Mouse (Mus musculus): ENCODE data around the gene Axdnd1.
A peak's percentile ranks its signal among the peaks of the same experiment; 100 is the strongest.

Gene Axdnd1

DNA sequence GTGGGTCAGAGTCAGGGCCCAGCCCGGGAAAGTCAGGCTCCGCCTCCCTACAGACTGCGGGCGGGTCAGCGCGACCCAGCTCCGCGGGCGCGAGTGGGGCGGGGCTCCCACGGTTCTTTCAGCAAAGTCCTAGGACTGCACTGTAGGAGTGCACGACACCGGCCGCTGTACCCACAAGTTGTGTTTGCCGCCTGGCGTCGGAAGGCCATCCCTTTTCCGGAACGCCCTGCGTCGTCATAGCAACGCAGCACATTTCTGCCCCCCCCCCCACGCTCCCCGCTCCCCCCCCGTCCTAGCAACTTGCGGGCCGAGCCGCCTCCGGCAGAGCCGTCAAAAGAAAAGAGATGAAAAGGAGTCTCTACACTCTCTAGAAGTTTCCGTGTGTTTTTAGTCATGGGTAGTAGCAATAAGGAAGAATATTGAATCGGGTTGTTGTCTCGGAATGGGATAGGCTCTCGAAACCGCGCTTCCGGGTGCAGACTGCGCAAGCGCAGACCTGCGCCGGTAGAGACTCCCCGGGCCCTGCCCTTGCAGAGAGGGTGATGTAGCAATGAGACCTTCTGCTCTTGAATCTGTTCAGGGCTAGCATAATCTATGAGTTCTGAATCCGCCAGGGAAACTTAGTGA lies at the start of gene Axdnd1:
Gene Axdnd1, minus strand, starts transcription at position 489 of the 627 bp plus-strand sequence.
- peak; percentile 88 for DNase-seq

DNA sequence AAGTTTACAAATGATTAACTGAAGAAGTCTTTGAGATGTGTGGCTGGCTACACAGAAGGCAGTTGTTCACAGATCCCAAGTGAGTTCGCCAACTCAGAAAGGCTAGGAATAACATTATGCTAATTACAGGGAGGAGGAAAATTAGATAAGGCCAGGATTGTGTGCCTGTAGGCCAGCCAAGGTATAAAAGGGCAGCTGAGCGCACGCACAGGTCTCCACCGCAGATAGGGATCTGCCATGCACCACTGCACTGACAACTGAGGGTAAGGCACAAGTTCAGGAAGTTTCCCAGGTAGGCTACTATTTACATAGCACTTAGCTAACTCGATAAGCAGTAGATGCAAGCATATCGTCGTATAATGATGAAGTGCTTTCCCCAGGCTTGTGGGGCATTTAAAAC lies 49.6 kb upstream of the Axdnd1 start:
- no peak for DNase-seq

DNA sequence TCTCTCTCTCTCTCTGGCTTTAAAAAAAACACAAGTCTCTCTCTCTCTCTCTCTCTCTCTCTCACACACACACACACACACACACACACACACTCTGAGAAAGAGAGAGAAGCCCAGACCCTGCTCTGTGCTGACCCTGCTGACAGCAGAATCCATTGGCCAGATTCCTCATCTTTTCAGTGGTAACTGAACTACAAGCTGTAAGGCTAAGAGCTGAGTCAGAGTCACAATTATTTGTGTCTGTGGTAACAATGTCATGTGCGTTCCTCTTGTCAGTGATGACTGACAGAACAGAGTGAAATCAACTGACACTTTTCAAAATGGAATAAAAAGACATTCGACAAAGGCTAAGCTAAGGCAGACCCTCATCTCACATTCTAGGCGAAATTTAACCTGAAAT lies 47.6 kb upstream of the Axdnd1 start:
- no peak for DNase-seq

DNA sequence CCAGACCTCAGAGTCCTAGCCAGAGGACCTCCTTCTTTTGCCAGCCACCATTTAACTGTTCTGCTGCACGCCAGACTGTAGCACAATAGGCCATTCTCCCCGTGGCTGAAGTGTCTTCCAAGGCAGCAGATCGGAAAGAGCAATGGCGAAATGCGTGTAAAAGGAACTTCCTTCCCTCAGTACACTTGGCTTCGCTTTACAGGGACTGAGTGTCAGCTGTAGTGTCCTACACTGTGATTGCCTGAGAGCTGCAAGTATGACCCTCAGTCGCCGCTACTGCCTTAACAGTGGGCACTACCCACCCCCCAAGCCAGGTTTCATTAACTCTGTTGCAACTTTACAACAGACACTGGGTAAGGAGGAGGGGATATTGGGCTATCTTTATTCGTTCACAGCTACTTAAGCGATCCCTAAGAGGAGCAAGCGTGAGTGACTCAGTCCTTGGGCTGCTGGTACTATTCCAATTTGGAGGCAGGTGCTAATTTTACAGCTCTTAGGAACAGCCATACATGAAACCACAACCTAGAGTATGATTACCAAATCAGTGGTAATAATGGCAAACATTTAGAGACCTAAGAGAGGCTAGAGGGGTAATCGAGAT lies 46.8 kb upstream of the Axdnd1 start:
- DNase-seq: no peak

DNA sequence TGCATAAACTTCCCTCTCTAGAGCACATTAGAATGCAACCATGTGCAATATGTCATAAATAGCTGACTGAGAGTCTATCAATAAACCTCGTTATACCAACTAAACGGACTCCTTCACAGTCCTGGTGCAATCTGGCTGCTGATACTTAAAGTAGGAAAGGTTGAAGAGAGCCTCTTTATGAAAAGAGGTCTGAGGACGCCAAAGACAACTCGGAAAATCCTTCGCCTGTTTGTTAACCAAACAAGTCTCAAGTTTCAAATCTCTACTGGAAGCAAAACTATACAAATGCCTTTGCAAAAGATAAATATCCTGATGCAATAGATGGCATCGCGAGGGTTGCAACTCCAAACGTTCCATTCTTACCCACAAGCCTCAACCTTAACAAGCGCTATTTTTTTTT lies 44.0 kb upstream of the Axdnd1 start:
- DNase-seq: no peak

DNA sequence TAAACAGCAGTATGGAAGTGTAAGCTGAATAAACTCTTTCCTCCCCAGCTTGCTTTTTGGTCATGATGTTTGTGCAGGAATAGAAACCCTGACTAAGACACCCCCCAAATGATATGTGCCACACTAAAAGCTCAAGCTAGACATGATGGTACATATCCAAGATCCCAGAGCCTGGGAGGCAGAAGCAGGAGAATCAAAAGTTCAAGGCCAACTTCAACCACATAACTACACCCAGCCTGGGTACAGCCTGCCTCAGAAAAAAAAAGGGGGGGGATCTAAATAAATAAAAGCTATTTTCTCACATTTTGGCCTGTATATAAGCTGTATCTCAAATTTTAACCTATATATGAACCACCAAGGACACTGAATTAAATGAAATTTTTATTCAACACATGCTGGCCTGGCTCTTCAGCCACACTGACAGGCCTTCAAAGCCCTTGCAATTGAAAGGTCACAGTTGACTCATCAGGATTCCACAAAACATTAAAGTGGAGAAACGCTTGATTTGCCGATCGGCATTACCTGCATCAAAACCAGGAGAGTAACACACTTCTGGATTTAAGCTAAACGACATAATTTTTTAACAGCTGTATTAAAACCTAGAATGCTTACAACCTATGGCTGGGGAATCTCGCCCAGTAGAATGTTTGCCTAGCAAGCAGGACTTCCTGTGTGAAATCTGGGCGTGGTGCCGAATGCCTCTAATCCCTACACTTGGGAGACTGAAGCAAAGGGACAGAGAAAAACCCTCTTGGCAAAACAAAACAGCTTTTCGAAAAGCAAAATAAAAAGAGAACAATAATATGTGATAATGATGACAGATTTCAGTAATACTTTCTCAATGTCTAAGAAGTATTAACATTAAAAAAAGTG lies 43.3 kb upstream of the Axdnd1 start:
- DNase-seq: no peak

DNA sequence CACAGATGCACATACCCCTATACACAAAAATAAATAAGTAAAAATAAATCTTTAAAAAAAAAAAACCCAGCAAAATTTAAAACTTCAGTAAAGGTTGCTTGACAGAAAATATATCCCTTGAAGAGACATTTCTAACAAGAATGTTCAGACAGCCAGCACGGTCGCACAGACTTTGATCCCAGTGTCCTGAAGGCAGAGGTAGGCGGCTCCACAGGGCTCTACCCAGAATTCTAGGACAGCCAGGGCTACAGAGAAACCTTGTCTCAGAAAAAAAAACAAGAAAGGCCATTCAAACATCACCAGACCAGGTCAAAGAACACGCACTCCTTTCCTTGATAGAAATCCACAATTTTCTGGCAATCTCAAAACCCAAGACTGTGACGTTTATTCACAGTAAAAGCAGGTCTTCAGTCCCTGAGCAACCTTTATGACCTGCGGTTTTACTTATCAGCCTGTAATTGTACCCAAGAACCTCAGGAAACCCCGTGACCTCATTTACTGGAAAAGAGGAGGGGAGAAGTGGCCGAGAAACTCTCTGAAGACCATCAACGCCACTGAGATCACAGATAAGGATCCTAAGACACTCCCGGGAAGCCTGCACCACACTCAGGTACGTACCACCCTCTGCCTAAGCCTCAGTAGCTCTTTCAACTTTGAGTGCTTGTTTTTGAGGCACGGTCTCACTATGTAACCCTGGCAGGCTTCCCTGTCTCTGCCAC lies 41.5 kb upstream of the Axdnd1 start:
- DNase-seq: no peak

DNA sequence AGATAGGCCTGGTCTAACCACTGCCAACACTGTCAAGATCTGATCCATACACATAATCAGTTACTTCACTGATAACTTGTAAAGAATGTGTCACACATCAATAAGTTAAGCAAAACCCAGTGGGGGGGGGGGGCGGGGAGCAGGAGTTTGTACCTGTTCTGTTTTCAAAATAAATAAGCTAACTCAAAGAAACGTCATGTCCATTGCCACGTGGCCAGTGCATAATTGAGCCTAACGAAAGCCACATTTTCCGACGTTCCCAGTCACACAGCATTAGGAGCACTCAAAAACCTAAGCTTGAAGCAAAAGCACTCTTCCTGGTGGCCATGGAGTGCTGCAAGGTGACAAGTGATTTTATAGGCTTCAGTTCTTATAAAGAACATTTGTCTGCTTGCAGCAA lies 40.1 kb upstream of the Axdnd1 start:
- no peak for DNase-seq

DNA sequence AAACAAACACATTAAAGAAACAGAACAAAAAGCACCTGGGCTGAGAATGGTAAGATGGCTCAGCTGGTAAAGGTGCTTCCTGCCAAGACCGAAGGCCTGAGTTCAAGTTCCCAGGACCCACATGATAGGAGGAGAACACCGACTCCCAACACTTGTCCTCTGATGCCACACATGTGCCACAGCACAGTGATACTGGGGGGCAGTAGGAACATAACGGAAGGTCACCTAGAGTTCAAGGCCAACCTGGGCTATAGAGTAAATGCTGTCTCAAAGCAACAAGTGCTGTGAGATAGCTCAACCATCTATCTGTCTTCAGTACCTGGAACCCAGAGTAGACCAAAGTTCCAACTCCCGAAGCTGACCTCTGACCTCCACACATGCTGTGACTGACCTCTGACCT lies 39.3 kb upstream of the Axdnd1 start:
- no peak for DNase-seq

DNA sequence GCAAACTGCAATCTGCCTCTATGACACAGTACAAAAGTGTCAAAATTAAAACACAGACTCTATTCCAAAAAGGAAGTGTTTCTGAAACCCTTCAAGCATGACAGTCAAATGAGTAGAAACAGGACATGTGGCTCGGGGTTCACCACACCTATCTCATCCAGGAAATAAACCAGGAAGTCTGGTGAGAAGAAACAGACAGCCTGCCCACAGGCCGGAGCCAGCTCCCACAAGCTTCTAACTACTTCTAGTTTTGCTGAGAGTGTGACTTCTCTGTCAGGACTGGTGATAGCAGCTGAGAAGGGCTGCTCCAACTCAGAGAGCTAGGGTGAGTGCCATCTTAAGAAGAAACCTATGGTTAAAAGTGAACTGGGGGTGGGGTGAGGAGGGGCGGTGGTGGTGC lies 38.7 kb upstream of the Axdnd1 start:
- DNase-seq: no peak

DNA sequence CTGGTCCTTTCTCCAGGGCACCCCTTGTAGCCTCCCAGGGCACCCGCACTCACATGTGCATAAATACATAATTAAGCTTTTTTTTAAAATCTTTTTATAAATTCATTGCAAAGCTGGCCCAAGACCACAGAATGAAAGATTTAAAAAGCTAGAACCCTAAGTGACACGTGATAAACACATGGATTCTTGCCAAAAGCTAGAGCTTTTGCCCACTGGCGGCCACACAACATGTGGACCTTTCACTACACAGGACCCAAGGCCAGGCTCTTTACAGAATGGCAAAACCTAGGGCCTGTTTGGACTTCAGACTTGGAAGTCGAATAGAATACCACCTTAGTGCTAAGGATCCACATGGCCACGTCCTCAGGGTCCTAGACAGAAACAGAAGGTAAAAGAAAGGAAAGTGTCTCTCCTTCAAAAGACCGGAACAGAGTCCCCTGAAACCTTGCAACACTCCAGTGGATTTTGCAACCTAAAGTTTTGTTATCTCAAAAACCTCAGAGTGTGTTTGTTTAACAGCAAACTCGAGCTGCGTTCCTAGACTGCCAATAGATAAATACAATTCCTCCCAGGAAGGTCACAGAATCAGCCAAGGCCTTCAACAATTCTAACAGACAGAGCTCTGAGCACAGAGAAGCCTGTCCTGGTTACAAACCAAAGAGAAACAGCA lies 37.6 kb upstream of the Axdnd1 start:
- DNase-seq: no peak

DNA sequence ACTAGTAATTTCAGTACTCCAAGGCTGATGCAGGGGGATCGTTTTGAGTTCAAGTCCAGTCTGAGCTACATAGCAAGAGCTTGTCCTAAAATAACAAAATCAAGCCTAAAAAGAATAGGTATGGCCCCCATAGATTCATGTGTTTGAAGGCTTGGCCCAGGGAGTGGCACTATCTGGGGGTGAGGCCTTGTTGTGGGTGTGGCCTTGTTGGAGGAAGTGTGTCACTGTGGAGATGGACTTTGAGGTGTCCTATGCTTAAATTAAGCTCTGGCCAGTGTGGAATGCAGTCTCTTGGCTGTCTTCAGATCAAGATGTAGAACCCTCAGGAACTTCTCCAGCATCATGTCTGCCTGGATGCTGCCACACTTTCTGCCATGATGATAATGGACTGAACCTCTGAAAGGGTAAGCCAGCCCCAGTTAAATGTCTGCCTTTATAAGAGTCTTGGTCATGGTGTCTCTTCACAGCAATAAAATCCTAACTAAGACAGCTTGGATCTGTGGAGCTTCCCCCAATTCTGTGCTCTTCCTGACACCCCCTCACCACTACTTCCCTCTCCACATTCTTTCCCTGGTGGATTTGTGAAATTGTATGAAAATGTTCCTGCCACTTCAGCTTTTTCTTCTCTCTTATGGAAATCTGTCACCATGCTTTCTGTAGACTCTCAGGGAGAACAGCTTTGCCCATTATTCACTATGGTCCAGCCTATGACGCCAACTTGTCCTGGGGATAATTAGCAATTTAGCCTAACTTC lies 34.2 kb upstream of the Axdnd1 start:
- no peak for DNase-seq

DNA sequence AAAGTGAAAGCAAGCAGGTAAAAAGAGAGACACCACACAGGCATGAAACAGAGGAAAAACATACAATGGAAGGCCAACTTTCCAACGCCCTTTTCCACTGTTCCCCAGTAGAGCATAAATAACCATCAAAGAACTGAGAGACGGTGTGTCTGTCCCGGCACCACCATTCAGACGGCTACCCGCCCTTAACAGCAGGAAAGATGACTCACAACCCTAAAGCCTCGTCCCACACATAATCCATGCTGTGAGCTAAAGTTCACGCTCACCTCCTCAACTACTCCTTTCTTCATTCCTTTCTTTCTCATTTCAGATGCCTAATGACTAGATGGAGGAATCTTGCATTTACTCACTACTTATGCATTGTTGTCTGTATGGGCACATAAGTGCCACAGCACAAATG lies 33.4 kb upstream of the Axdnd1 start:
- DNase-seq: no peak

DNA sequence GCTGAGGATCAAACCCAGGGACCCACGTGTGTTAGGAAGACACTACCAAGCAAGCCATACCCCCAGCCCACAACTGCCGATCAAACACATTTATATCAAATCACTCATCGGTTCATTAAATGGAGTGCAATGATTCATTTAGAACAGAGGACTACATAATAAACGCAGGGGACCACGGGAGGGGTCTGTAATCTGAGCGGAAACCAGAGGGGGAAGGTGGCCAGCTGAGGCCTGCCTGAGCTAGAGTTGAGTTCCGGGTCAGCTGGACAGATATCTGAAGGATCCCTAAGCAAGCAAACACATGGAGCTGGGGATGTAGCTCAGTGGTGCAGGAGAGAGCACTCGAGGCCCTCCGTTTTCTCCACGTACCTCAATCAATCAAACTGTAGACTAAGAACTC lies 32.9 kb upstream of the Axdnd1 start:
- no peak for DNase-seq

DNA sequence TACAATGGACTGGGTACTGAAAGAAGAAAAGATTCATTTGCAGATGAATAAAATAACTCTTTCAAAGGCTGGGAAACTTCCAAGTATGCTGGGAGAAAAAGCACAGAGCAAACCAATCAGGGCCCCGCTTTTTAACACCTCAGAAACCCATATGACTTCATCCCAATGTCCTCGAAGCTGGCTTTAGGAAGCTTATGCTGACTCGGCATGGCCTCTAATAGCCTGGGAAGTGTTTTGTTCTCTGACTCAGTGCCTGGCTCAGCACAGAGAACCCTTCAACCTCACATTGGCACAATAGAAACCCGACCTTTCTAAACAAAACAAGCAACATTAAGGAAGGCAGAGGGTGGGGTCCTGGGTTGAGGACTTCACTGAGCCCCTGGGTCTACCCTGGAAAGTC lies 29.5 kb upstream of the Axdnd1 start:
- no peak for DNase-seq

DNA sequence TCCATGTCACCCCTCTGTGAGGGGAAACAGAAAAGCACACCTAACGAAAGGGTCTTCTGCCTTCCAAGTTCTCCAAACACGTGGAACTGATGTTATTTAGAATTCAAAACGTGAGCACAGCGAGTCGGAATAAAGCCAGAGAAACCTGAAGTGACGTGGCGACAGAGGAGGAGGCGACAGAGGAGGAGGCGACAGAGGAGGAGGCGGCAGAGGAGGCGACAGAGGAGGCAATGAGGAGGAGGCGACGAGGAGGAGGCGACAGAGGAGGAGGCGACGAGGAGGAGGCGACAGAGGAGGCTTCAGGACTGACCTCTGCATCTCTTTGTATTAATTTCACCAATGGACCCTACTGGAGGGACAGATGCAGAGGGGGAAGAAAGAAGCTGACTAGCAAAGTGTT lies 28.7 kb upstream of the Axdnd1 start:
- no peak for DNase-seq

DNA sequence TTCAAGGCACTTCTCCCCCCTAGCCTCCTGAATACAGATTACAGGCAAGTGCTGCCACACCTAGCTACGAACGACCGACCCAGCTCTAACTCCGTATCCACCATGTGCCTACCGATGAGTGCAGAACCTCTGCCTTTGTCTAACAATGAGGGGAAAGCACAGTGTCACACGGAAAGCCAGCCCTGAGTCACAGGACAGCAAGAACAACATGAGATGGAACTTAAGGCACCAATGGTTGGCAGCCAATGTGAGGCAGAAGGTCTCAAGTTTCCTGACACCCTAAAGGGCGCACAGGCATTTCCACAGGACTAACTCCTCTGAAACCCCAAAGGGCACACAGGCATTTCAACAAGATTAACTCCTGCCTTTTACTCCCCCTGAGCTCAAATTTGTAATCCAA lies 28.1 kb upstream of the Axdnd1 start:
- DNase-seq: no peak

DNA sequence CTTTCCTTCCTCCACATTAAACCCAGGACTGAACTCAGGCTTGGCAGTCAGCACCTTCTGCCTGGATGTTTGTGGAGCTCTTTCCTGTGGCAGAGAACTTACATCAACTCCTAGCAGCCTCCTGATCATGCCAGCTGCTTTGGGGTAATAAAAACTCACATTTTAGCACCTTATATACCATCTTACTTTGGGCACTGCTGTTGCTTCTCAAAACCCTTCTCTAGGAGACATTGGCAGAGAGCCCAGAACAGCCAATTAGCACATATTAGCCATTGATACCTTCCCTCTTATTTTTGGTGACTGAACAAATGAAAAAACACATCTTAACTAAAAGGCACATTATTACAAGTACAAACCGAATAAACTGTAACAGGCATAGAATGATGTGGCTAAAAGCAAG lies 24.1 kb upstream of the Axdnd1 start:
- DNase-seq: no peak

DNA sequence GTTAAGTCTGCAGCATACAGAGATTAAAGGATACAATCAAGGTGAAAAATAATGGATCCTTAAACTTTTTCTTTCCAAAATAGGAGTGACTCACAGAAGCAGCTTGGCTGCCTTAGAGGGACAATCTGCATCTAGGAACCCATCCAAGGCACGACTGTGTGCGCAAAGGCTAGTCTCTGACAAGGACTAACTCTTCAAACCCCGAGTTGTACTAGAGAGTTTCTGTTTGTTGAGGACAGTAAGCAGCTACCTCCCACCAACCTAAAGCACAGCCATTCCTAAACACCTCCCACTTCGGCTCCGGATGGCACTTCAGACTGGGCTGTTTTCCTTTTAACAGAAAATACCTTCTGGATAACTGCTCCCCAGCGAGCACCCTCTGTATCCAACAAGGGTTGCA lies 21.8 kb upstream of the Axdnd1 start:
- DNase-seq: peak; percentile 31

DNA sequence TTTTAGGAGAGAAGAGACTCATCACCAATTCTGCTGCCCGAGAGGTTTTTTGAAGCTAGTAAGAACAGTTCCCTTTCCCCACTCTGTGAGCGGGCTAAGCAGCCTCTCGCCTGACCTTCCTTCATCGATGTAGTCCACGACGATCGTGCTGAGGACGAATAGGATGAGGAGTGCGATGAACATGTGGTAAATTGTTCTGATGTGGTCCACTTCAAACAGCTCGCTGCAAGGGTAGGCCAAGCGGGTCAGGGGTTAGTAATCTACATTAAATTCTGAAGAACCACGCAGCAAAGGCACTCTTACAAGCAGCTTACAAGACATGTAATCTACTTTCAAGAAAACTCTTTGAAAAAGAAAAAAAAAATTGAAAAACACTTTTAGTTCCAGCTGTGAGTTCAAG lies 21.3 kb upstream of the Axdnd1 start:
- DNase-seq: no peak

DNA sequence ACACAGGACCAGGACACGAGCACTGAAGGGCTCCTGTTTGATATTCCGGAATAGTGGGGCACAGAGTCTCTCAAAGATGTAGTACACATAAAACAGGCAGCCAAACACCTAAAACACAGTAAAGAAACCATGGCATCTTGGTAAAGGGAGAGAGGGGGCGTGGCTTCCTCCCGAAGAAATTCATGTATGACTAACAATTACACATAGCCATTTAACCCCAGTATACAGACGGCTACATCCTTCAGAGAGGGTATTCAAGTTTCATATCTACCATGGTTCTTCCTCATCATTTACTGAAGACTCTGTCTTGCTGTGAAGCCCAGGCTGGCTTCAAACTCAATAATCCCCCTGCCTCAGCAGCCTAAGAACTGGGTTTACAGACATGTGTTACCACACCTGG lies 16.8 kb upstream of the Axdnd1 start:
- no peak for DNase-seq

DNA sequence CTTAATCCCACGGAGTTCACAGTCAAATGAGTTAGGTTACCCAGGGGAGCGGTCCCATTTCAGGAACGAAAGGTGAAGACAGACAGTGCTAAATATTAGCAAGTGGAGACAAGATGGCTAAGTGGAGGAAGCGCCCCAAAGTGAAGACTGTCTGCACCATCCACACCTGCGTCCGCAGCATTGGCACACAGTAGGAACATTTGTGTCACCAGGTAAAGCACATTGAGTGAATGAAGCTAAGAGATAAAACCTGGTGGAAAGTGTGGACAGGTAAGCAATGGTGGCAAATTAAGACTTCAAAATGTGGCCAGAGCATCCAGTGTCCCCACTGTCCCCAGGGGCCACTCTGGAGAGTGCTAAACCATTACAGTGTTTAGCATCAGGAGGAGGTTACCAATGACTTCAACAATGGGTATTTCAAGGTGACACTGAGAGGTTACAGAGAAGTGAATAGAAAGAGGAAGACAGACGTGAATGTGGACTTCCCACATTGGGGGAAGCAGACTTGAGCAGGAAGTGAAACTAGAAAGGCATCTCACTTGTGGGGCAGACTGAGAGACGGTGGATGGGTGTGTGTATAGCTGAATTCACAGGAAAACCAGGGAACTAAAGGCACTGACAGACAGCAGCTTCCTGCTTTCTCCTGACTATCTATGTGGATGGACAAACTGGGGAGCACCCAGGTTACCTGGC lies 16.2 kb upstream of the Axdnd1 start:
- peak; percentile 23 for DNase-seq
